Mouse (Mus musculus) bone marrow, adult 2 months (tissue): Measurements from ENCODE around the gene Zfp84.

Source experiments
- CTCF ChIP-seq: fragments of 200-500 bp; IDR thresholded peaks from 2 replicates; pipeline ENCODE4 v1.5.1; 2011; ENCODE audit warnings: low read length, control low read depth; ENCODE audit not compliant: control insufficient read depth, insufficient read depth
- POLR2A ChIP-seq: fragments of 200-500 bp; IDR thresholded peaks from 2 replicates; pipeline ENCODE4 v1.6.1; 2011; ENCODE audit warnings: low read depth, mild to moderate bottlenecking, control low read depth, low read length, borderline replicate concordance; ENCODE audit not compliant: control insufficient read depth

GRCm38 (mm10) chr7:29828001-29828400 lies 59.6 kb downstream of the Zfp84 start:
- TF ChIP-seq POLR2A, result no peak
- no peak for TF ChIP-seq CTCF
